Mouse (Mus musculus): Measurements from ENCODE around the gene Grb10.

Grb10 gene

DNA sequence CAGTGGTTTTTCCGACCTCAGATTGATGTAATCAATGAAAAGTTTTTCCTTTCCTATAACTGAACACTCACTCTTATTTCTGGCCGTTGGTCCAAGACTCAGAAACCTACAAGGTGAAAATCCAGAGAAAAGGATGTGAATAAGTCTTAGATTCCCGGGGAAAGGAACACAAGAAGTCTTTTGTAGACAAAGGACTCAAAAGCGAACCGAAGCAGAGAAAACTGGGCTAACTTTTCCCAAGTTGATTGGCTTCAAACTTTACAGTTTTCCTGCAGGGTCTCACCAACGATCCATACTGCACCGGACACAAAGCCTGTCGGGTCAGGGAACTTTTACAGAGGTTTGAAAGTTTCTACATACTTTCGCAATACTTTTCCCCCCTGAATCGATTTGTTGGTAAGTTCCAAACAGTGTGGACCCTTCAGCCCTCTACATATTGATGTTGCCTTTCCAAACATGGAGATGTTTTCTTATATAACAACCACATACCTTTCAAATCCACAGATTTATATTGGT is at the start of gene Grb10:
TSS of gene Grb10 (minus strand) at position 214 of the 516 bp plus-strand sequence.
- in situ Hi-C loops (cut with MboI, MseI), result no loop called here

- in situ Hi-C loops (cut with MboI, MseI), result no loop called here
Observed at GRCm38 (mm10) chr11:12081638-12082037, 43.2 kb upstream of the Grb10 start.

DNA sequence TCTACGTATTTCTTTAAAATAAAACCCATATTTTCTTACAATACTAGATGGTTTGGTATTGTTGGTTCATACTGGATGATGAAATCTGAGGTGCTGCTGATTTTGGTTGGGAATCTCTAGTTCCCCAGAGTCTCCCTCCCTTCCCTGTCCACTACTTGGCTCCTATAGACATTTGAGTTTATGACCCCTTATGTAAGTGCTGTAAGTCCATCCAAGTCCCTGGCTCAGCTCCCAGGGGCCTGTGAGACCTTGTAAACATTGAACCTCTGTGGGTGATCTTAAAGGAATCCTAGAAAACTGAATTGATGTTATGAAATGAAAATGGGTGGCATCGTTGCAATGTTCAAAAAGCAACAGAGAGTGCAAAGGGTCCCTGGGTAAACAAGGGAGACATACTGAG is 40.7 kb upstream of the Grb10 start:
- in situ Hi-C loops (cut with MboI, MseI), result no loop called here

DNA sequence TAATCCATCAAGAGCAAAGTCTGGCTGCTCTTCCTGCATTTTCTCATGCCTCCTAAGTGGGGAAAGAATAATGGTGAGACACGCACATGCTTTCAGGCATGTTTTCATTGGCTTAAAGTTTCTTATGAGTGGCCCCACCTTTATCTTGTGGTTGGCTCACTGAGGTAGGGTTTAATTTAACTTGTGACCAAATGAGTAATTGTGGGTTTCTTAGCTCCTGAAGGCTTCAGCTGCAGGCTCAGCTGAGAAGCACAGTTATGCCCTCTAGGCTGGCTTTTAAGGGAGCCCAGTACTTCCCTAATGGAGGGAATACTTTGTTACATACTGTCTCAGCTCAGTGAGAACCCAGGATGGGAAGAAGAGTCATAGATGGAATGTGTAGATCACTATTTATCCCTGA is 37.0 kb upstream of the Grb10 start:
- in situ Hi-C loops (cut with MboI, MseI), result no loop called here

DNA sequence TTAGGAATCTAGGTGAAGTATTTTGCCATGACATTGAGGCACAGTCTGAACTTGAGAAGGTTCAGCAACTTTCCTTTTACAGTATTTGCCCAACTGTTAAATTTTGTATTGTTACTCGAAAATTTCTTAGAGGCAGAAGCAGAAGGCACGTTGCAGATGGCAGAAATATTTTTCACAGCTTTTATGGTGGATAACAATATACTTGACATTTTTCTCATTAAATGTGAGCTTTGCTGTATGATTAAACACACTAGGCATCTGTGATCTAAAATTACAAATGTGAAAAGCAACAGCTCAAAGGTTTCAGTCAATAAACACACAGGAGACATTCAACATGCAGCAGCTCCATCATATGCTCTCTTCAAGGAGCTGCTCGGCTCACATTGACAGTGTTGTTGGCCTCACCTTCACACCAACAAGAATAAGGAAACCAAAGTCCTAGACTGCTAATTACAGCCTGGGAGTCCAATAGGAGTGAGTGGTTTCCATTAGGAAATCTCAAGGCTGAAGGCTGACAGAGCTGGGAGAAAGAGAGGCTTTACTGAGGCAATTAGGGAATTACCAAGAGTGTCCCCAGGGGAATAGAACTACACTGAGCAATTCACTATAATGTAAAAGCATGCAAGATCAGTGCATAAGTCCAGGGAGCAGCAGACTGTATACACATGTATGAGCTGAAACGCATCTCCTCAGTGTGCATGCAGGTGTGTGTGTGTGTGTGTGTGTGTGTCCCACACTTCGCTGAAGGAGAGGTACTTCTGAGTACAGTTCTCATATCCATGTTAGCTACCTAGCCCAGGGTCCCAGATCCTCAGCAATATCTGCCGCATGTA is 35.1 kb upstream of the Grb10 start:
- in situ Hi-C loops (cut with MboI, MseI), result no loop called here

DNA sequence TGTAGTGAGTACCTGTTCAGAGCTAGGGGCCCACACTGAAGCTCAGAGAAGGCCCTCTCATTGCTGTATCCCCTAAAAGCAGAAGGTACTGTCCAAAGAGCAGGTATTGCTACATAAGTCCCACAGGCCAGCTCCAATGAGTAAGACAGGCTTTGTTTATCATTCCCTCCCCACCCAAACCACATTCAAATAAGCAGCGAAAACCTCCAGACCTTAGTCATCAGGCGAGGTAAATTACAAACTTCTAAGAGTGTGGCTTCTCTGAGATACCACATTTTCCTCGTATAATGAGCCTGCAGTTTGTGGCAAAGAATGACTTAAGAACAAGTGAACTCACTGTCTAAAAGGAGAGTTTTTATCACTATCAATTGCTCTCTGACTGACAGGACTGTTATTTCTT is 33.8 kb upstream of the Grb10 start:
- in situ Hi-C loops (cut with MboI, MseI), result no loop called here

- in situ Hi-C loops (cut with MboI, MseI), result no loop called here
Observed at GRCm38 (mm10) chr11:12059005-12059404, 20.5 kb upstream of the Grb10 start.

GRCm38 (mm10) chr11:12048547-12049327 is 10.3 kb upstream of the Grb10 start:
- in situ Hi-C loops (cut with MboI, MseI), result no loop called here

DNA sequence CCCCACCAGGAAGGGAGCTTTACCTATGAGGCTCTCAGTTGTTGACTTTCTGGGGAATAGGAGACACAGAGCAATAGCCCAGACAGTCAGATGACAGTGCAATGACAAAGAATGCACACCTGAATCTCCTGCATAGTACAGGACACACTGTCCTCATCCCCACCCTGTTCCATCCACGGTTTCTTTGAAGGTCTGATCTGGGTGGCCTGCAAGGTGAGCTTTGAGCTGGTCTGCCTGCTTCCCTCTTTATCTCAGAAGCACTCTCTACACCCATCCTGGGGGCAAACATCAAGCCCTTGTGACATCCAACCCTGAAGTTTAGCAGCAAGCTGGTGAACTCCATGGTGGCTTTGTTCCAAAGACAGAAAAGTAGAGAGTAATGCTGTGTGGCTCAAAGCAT is 9.7 kb upstream of the Grb10 start:
- in situ Hi-C loops (cut with MboI, MseI), result no loop called here

GRCm38 (mm10) chr11:12044245-12044644 is 5.8 kb upstream of the Grb10 start:
- in situ Hi-C loops (cut with MboI, MseI), result no loop called here

DNA sequence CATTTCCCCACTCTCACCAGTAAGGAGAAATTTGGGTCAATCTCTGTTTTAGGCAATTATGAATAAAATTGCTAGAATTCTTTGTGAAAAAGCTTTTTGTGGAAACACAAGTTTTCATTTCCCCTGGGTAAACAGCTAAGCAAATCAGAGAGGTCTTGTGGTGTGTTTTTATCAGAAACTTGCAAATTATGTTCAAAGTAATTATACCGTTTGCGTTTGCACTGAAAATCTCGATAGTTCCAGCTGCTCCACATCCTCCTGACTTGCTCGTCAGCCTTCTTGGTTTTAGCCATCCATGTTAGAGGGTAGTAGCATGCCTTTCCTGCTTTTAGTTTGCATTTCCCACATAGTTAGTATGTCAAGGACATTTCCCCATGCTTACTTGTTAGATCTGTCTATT is 3.3 kb upstream of the Grb10 start:
- in situ Hi-C loops (cut with MboI, MseI), result no loop called here

GRCm38 (mm10) chr11:12041379-12041778 is 2.9 kb upstream of the Grb10 start:
- in situ Hi-C loops (cut with MboI, MseI), result no loop called here

DNA sequence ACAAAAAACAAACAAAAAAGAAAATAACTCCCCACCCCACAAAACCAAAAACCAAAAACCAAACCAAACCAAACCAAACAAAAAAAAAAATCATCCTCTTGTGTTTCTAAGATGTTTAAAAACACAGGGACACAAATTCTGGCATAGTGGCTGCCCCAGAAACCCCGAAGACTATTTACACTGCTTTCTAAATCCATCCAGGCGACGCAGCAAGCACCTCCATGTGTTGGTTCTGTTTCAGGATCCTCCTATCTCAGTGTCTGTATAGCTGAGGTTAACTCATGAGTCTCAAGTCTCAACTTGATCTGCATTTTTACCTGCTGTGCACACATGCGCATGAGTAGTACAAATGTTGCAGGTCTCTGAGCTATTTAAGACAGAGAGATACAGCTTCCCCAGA is 1.9 kb upstream of the Grb10 start:
- in situ Hi-C loops (cut with MboI, MseI), result no loop called here

DNA sequence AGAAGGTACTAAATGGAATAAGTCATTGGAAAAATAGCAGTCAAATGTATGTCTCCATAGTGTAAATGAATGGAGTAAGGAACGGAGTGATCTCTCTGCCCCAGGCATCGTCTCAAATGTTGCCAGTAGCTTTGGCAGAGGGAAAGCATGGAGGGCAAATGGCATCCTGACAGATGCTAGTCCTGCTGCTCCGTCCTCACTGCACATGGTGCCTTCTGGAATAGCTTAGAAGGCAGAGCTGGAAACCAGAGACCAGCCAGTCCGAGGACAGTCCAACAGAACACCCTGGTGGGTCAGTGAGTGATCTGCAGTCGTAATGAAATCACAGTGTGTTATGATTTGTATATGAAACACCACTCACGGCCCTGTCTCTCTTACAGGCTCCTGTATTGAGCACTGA is 1.3 kb upstream of the Grb10 start:
- in situ Hi-C loops (cut with MboI, MseI), result no loop called here

DNA sequence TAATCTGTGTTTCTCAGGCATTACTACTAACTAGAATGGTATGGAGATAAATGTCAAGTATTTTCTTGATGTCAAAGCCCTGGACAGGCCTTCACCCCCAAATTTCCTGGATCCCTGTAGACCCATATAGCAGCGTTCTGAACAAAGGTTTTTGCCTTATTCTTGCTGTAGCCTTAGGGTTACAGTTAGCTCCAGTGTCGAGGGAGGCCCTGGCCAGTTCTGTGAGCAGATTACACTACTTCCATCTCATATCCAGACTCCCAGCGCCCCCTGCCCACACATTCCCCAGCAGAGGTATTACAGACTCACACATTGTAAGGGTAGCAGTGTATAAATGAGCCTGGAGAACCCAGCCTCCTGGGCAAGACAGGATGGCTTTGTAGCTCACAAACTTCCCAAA is 615 bp upstream of the Grb10 start:
- in situ Hi-C loops (cut with MboI, MseI), result no loop called here

DNA sequence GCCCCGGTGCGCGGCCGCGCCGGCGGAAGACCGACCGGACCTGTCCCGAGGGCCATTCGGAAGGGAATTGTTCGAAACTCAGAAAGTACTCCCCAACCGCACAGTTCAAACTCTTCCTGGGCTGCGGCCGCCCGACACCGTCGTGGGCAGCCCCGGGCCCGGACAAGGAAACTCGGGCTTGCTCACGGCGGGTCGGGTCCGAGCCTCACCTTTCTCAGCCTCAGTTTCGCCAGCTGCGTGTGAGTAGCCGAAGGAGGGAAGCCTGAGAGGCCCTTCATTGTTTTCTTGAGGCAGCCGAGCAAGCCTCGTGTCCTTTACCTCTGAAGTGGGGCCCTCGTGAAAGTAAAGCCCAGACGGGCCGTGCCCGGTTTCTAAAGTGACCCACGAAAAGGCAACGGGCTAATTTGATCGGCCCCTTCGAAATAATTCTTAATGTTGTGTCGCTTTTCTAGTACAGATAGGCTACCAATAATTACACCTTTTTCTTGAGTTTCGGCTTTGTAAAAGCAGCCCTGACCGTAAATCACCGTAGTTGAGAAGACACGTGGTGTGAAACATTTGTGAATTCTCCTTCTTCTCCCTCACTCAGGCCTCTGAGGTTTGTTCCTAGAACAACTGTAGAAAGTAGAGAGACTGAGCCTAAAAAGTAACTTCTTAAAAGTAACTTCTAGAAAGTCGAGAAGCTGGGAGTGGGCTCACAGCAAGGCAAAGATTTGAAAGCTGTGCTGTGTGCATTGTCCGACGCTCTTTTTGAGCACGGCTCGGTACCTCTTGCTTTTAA is 604 bp downstream of the Grb10 start:
- in situ Hi-C loops (cut with MboI, MseI), result no loop called here

GRCm38 (mm10) chr11:12037075-12037686 is 1.3 kb downstream of the Grb10 start:
- in situ Hi-C loops (cut with MboI, MseI), result no loop called here

GRCm38 (mm10) chr11:12035916-12036910 is 2.3 kb downstream of the Grb10 start:
- in situ Hi-C loops (cut with MboI, MseI), result no loop called here

DNA sequence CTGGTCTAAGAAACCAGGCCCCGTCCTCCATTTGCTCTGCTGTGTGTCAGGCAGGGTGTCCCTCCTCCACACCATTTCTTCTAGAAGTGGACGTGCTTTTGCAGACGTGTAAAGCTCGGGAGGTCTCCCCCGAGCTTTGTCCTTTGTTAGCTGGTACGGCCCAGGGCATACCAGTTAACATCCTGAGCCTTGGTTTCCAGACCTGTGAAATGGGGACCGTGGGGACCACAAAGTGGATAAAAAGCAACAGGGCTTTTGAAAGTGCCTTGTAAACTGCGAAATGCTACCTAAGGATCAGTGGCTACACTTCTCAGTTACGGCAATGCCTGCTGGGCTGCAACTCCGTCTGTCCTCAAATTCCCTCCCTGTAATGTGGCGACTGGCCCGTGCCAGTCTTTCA is 3.2 kb downstream of the Grb10 start:
- in situ Hi-C loops (cut with MboI, MseI), result no loop called here

- in situ Hi-C loops (cut with MboI, MseI), result no loop called here
Observed at GRCm38 (mm10) chr11:12034781-12035180, 3.7 kb downstream of the Grb10 start.
